Mouse (Mus musculus): ENCODE measurements around the gene Olfr644. TPM values are rescaled to one million over a fixed set of nuclear protein-coding genes. Genes with fewer than 3 reads are reported as not detected.

Olfr644 gene
- polyA plus RNA-seq (2015; fragmentation: Nextera tagmentation; extraction: Ambion mirVana), result not detected in 2 replicates

GRCm38 (mm10) chr7:104071769-104072168 lies at the start of gene Olfr644:
Olfr644 (minus strand) TSS chr7:104071869.

GRCm38 (mm10) chr7:104104757-104104972 lies 33.0 kb upstream of the Olfr644 start, which contains the start of gene Olfr646:
Olfr646 (plus strand) TSS chr7:104104873.

GRCm38 (mm10) chr7:104085365-104085764 lies 13.7 kb upstream of the Olfr644 start, which contains the start of gene Olfr645:
Olfr645 (minus strand) TSS chr7:104085465.

GRCm38 (mm10) chr7:104061345-104061744 lies 10.3 kb downstream of the Olfr644 start, which contains the start of gene 4930516K23Rik:
4930516K23Rik (minus strand) TSS chr7:104061445.

GRCm38 (mm10) chr7:104052566-104052965 lies 19.1 kb downstream of the Olfr644 start, which contains the start of gene Olfr642:
Olfr642 (minus strand) TSS chr7:104052666.

GRCm38 (mm10) chr7:104035145-104035544 lies 36.5 kb downstream of the Olfr644 start, which contains the start of gene Olfr641:
Olfr641 (plus strand) TSS chr7:104035445.

GRCm38 (mm10) chr7:104025473-104025872 lies 46.2 kb downstream of the Olfr644 start, which contains the start of gene Olfr640:
Olfr640 (minus strand) TSS chr7:104025573.

GRCm38 (mm10) chr7:104017203-104017602 lies 54.5 kb downstream of the Olfr644 start, which contains the start of gene Olfr639:
Olfr639 (minus strand) TSS chr7:104017303.

Other genes with a start within 250 kb of the Olfr644 start
- gene Hbb-bs, start 243.8 kb downstream of the Olfr644 start, polyA plus RNA-seq (2015; fragmentation: Nextera tagmentation; extraction: Ambion mirVana), result 10,926 and 17,452 TPM in 2 replicates
- gene Hbb-bh2, start 231.3 kb downstream of the Olfr644 start, polyA plus RNA-seq (2015; fragmentation: Nextera tagmentation; extraction: Ambion mirVana), result not detected in 2 replicates
- gene Hbb-bh1, start 228.7 kb downstream of the Olfr644 start, polyA plus RNA-seq (2015; fragmentation: Nextera tagmentation; extraction: Ambion mirVana), result 0.39 TPM in 1 of 2 replicates, not detected in the other
- gene Hbb-y, start 218.7 kb downstream of the Olfr644 start, polyA plus RNA-seq (2015; fragmentation: Nextera tagmentation; extraction: Ambion mirVana), result 2.0 and 5.8 TPM in 2 replicates
- gene Olfr66, start 185.6 kb downstream of the Olfr644 start, polyA plus RNA-seq (2015; fragmentation: Nextera tagmentation; extraction: Ambion mirVana), result not detected in 2 replicates
- not detected in 2 replicates for gene Olfr64, start 177.4 kb downstream of the Olfr644 start, polyA plus RNA-seq (2015; fragmentation: Nextera tagmentation; extraction: Ambion mirVana)
- not detected in 2 replicates for gene Olfr65, start 168.4 kb downstream of the Olfr644 start, polyA plus RNA-seq (2015; fragmentation: Nextera tagmentation; extraction: Ambion mirVana)
- gene Olfr631, start 143.0 kb downstream of the Olfr644 start, polyA plus RNA-seq (2015; fragmentation: Nextera tagmentation; extraction: Ambion mirVana), result not detected in 2 replicates
- gene Olfr632, start 137.5 kb downstream of the Olfr644 start, polyA plus RNA-seq (2015; fragmentation: Nextera tagmentation; extraction: Ambion mirVana), result not detected in 2 replicates
- not detected in 2 replicates for gene Olfr633, start 127.4 kb downstream of the Olfr644 start, polyA plus RNA-seq (2015; fragmentation: Nextera tagmentation; extraction: Ambion mirVana)
- not detected in 2 replicates for gene Olfr635, start 100.7 kb downstream of the Olfr644 start, polyA plus RNA-seq (2015; fragmentation: Nextera tagmentation; extraction: Ambion mirVana)
- not detected in 2 replicates for gene Olfr638, start 73.1 kb downstream of the Olfr644 start, polyA plus RNA-seq (2015; fragmentation: Nextera tagmentation; extraction: Ambion mirVana)
- not detected in 2 replicates for gene Olfr639, start 54.6 kb downstream of the Olfr644 start, polyA plus RNA-seq (2015; fragmentation: Nextera tagmentation; extraction: Ambion mirVana)
- not detected in 2 replicates for gene Olfr640, start 46.3 kb downstream of the Olfr644 start, polyA plus RNA-seq (2015; fragmentation: Nextera tagmentation; extraction: Ambion mirVana)
- not detected in 2 replicates for gene Olfr641, start 36.4 kb downstream of the Olfr644 start, polyA plus RNA-seq (2015; fragmentation: Nextera tagmentation; extraction: Ambion mirVana)
- not detected in 2 replicates for gene Olfr642, start 19.2 kb downstream of the Olfr644 start, polyA plus RNA-seq (2015; fragmentation: Nextera tagmentation; extraction: Ambion mirVana)
- not detected in 2 replicates for gene 4930516K23Rik, start 10.4 kb downstream of the Olfr644 start, polyA plus RNA-seq (2015; fragmentation: Nextera tagmentation; extraction: Ambion mirVana)
- gene Olfr645, start 13.6 kb upstream of the Olfr644 start, polyA plus RNA-seq (2015; fragmentation: Nextera tagmentation; extraction: Ambion mirVana), result not detected in 2 replicates
- gene Olfr646, start 33.0 kb upstream of the Olfr644 start, polyA plus RNA-seq (2015; fragmentation: Nextera tagmentation; extraction: Ambion mirVana), result not detected in 2 replicates
- not detected in 2 replicates for gene Ubqln5, start 58.0 kb upstream of the Olfr644 start, polyA plus RNA-seq (2015; fragmentation: Nextera tagmentation; extraction: Ambion mirVana)
- not detected in 2 replicates for gene Olfr643, start 65.5 kb upstream of the Olfr644 start, polyA plus RNA-seq (2015; fragmentation: Nextera tagmentation; extraction: Ambion mirVana)
- not detected in 2 replicates for gene Ubqln3, start 71.4 kb upstream of the Olfr644 start, polyA plus RNA-seq (2015; fragmentation: Nextera tagmentation; extraction: Ambion mirVana)
- not detected in 2 replicates for gene Ubqlnl, start 78.7 kb upstream of the Olfr644 start, polyA plus RNA-seq (2015; fragmentation: Nextera tagmentation; extraction: Ambion mirVana)
- not detected in 2 replicates for gene Olfm5, start 93.0 kb upstream of the Olfr644 start, polyA plus RNA-seq (2015; fragmentation: Nextera tagmentation; extraction: Ambion mirVana)
- 0.09 and 0.10 TPM in 2 replicates for gene Olfr648, start 111.5 kb upstream of the Olfr644 start, polyA plus RNA-seq (2015; fragmentation: Nextera tagmentation; extraction: Ambion mirVana)
- not detected in 2 replicates for gene Olfr649, start 124.1 kb upstream of the Olfr644 start, polyA plus RNA-seq (2015; fragmentation: Nextera tagmentation; extraction: Ambion mirVana)
- gene Trim6, start 146.9 kb upstream of the Olfr644 start, polyA plus RNA-seq (2015; fragmentation: Nextera tagmentation; extraction: Ambion mirVana), result 0.95 and 1.4 TPM in 2 replicates
- 5.5 and 7.2 TPM in 2 replicates for gene Trim34a, start 172.6 kb upstream of the Olfr644 start, polyA plus RNA-seq (2015; fragmentation: Nextera tagmentation; extraction: Ambion mirVana)
- gene Trim5, start 216.2 kb upstream of the Olfr644 start, polyA plus RNA-seq (2015; fragmentation: Nextera tagmentation; extraction: Ambion mirVana), result 1.5 and 2.9 TPM in 2 replicates
- 22.6 and 24.5 TPM in 2 replicates for gene Trim12a, start 243.6 kb upstream of the Olfr644 start, polyA plus RNA-seq (2015; fragmentation: Nextera tagmentation; extraction: Ambion mirVana)

Measured in adrenal gland, postnatal 0 days (tissue).